Mouse (Mus musculus): Measurements from ENCODE around the gene Lrrn3.

Gene Lrrn3

GRCm38 (mm10) chr12:41428806-41429205, 57.4 kb downstream of the Lrrn3 start:
- no peak for DNase-seq

DNA sequence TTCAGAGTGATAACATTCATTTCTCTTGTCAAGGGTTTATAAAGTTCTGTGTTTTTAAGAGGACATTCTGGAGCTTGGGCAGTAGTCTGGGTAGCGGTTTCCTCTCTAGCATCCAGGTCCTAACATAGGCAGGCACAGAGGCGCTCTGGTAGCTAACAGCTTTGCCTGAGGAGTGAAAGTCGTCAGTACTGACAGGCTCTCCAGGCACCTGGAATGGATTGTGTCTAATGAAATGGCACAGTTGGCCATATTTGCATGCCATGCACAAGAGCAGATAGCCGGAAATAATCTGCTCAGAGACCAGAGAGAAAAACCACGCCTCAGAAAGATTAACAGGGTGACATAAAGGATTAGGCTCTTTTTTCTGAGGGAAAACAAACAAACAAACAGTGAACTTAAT, 58.8 kb downstream of the Lrrn3 start:
- DNase-seq = no peak

GRCm38 (mm10) chr12:41425101-41425679, 61.0 kb downstream of the Lrrn3 start:
- no peak for DNase-seq

- no peak for DNase-seq
These were observed 68.3 kb downstream of the Lrrn3 start for GRCm38 (mm10) chr12:41417961-41418360.

DNA sequence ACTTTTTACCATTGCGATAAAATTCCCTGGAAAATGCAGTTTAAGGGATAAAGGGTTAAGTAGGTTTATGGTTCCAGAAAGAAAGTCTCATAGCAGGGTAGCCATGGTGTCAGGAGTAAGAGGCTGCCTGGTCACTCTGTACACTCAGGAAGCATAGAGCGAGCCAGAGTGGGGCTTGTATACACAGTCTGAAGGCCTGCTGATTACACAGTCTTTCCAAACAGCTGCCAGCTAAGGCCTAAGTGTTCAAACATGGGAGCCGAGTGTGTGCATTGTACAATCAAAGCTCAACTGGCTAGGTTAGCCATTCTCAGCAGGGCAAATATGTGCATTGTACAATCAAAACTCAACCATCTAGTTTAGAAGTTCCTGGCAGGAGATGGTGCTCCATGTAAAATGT, 69.1 kb downstream of the Lrrn3 start:
- DNase-seq = no peak

- DNase-seq = no peak
These were observed 69.6 kb downstream of the Lrrn3 start for GRCm38 (mm10) chr12:41416635-41417034.

DNA sequence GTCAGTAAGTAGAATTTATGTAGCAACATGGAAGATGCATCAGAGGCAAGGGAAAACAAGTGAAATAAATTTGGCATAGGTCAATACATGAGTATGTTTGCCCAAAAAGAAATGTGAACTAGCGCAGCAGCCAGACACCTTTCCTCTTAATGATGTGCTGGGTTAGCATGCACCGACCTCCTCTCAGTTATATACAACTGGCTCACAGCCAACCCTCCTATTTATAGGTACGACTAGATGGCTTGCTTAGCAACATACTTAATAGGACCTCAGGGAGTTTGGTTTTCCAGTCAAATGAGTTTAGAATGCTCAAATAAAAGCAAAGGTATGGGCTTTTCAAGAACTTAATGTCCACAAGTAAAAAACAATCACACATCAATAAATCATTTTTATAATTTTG, 76.8 kb downstream of the Lrrn3 start:
- DNase-seq = no peak

GRCm38 (mm10) chr12:41401923-41402322, 84.3 kb downstream of the Lrrn3 start:
- no peak for DNase-seq

Data from right cerebral cortex, postnatal 25 days (tissue).